Mouse (Mus musculus) ES-E14 (cell line): ENCODE results near the gene Etv6. TPM values are rescaled to one million over a fixed set of nuclear protein-coding genes. Genes with fewer than 3 reads are reported as not detected.

ENCODE experiments used
- DNase-seq: peaks from one replicate; pipeline ENCODE4 v3.0.0-alpha.2; 2013; ENCODE audit warnings: low read depth, low spot score
- H3K27ac ChIP-seq: 2 replicates; pipeline ENCODE4 v1.5.1; 2012; ENCODE audit warnings: low read depth, mild to moderate bottlenecking, low read length, moderate library complexity, mixed read lengths; ENCODE audit not compliant: poor library complexity, insufficient read depth, severe bottlenecking
- H3K36me3 ChIP-seq: 2 replicates; pipeline ENCODE4 v1.6.1; 2012; ENCODE audit warnings: mild to moderate bottlenecking, low read length, moderate library complexity, mixed read lengths; ENCODE audit not compliant: control insufficient read depth, poor library complexity, insufficient read depth, severe bottlenecking
- H3K4me1 ChIP-seq, 2 experiments: fragments of 150-350 bp in 1 of 2; sonication (generic) in 1 of 2; 2 replicates each; pipeline ENCODE4 v1.6.1; 2012; ENCODE audit warnings: low read length in 2 of 2, mild to moderate bottlenecking in 1 of 2, mixed read lengths in 1 of 2; ENCODE audit not compliant: control insufficient read depth in 2 of 2, insufficient read depth in 2 of 2, poor library complexity in 1 of 2
- H3K4me3 ChIP-seq, 2 experiments: fragments of 150-350 bp in 1 of 2; sonication (generic) in 1 of 2; 2 replicates each; pipeline ENCODE4 v1.5.1; 2012; ENCODE audit warnings: low read length in 2 of 2, low read depth in 1 of 2, mild to moderate bottlenecking in 1 of 2, mixed read lengths in 1 of 2; ENCODE audit not compliant: insufficient read depth in 1 of 2, poor library complexity in 1 of 2, severe bottlenecking in 1 of 2
- H3K9ac ChIP-seq: 2 replicates; pipeline ENCODE4 v1.6.1; 2012; ENCODE audit warnings: low read depth, mild to moderate bottlenecking, low read length, mixed read lengths; ENCODE audit not compliant: poor library complexity, insufficient read depth, severe bottlenecking
- H3K9me3 ChIP-seq: fragments of 150-350 bp; sonication (generic); 2 replicates; pipeline ENCODE4 v1.6.1; 2012; ENCODE audit warnings: low read depth, mild to moderate bottlenecking, low read length; ENCODE audit not compliant: control insufficient read depth, insufficient read depth
- CHD2 ChIP-seq: IDR thresholded peaks from 2 replicates; pipeline ENCODE4 v1.6.1; 2014; ENCODE audit warnings: mild to moderate bottlenecking, low read depth, low read length, inconsistent platforms
- HCFC1 ChIP-seq: IDR thresholded peaks from 2 replicates; pipeline ENCODE4 v1.6.1; 2012; ENCODE audit warnings: low read length, inconsistent platforms, borderline replicate concordance; ENCODE audit not compliant: insufficient read depth
- MAFK ChIP-seq: IDR thresholded peaks from 2 replicates; pipeline ENCODE4 v1.6.1; 2014; ENCODE audit warnings: mild to moderate bottlenecking, low read depth, low read length, inconsistent platforms; ENCODE audit not compliant: insufficient read depth
- ZC3H11A ChIP-seq: IDR thresholded peaks from 2 replicates; pipeline ENCODE4 v1.6.1; 2012; ENCODE audit warnings: low read depth, mild to moderate bottlenecking, inconsistent platforms, low read length, borderline replicate concordance
- ZNF384 ChIP-seq: IDR thresholded peaks from 2 replicates; pipeline ENCODE4 v1.6.1; 2012; ENCODE audit warnings: low read depth, low read length, inconsistent platforms
- in situ Hi-C, 2 experiments: fragments of 600-800 bp; cut with MboI; formaldehyde crosslinking; loops; one replicate each; pipeline ENCODE4 v1.15.1; 2025; ENCODE audit warnings: low sequenced_read_pairs in 2 of 2, inconsistent platforms in 1 of 2; ENCODE audit not compliant: unreplicated experiment in 2 of 2
- total RNA-seq: library from RNA; depleted of rRNA; stranded (reverse); fragments of 300-350 nt; gene quantifications from 2 replicates; pipeline ENCODE4 v1.2.3, GENCODE M21; 2012

Etv6 gene
- total RNA-seq, 1 experiment: 11.8 TPM

GRCm38 (mm10) chr6:134139359-134139758 is 103.9 kb downstream of the Etv6 start:
- Histone ChIP-seq H3K4me1 (peaks cover 0 to 6% of the 10 kb centered on the region in 2 experiments; a peak in 1 of 4 replicates), H3K27ac (no peak overlapping the region), H3K4me3 (no peak overlapping the region), H3K36me3 (peaks cover 3% of the 10 kb centered on the region; the same call in 1 of the 2 replicates), H3K9ac (no peak overlapping the region), H3K9me3 (no peaks in the 10 kb centered on the region)
- in situ Hi-C loops: no loop called here
- TF ChIP-seq MAFK: no peak
- no peak for TF ChIP-seq CHD2
- TF ChIP-seq ZNF384: no peak
- no peak for TF ChIP-seq ZC3H11A
- TF ChIP-seq HCFC1: no peak
- DNase-seq: no peak

DNA sequence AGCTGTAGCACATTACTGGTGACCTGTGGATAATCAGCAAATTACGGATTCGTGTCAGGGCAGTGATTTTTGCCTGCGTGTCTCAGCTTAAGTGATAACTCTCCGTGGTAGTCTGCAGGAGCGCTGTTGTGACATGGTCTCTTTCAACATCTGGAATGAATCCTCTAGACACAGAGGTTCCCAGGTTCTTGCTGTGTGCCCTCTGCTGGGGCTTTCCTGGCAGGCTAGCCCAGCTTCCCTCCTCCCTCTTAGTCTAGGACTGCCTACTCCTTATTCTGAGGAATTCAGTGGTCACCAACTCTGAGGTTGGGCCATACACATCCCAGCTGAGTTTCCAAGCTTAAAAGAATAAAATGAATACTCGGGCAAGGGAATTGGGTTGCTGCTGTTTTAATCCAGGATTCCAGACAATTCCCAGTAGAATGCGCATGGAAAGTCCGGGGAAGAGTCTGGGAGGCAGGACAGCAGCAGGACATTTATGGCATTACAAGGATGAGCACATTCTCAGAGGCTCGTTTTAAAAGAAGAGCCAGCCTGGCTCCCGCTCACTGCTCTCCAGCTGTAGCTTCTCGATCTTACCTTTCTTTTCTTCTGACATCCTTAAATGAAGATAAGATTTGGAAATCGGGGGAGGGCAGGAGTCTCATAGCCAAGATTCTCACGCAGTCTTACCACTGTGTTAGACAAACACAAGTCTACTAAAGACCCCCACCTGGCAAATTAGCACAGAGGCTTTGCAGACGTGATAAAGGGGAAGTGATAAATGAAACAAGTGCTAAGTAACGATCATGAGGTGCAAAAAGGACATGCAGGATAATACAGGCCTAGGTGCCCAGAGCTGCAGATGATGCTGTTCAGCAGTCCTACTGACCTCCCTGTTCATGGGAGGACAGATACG is 105.5 kb downstream of the Etv6 start:
- TF ChIP-seq CHD2 (no peak), ZNF384 (no peak), ZC3H11A (no peak), HCFC1 (no peak), MAFK (no peak)
- Histone ChIP-seq H3K27ac (no peak overlapping the region), H3K4me1 (peaks cover 0 to 6% of the 10 kb centered on the region in 2 experiments; a peak in 1 of 4 replicates), H3K9ac (no peak overlapping the region), H3K36me3 (peaks cover 3% of the 10 kb centered on the region; the same call in 1 of the 2 replicates), H3K9me3 (no peaks in the 10 kb centered on the region), H3K4me3 (no peak overlapping the region)
- no peak for DNase-seq
- in situ Hi-C loops: no loop called here

GRCm38 (mm10) chr6:134141616-134142165 is 106.2 kb downstream of the Etv6 start:
- in situ Hi-C loops: no loop called here
- Histone ChIP-seq H3K36me3 (peaks cover 3% of the 10 kb centered on the region; the same call in 1 of the 2 replicates), H3K9me3 (no peaks in the 10 kb centered on the region), H3K4me1 (peaks cover 0 to 6% of the 10 kb centered on the region in 2 experiments; a peak in 1 of 4 replicates), H3K4me3 (no peak overlapping the region), H3K9ac (no peak overlapping the region), H3K27ac (no peak overlapping the region)
- DNase-seq: no peak
- TF ChIP-seq ZNF384 (no peak), HCFC1 (no peak)

GRCm38 (mm10) chr6:134142700-134143099 is 107.2 kb downstream of the Etv6 start:
- in situ Hi-C loops: no loop called here
- Histone ChIP-seq H3K9me3 (no peaks in the 10 kb centered on the region), H3K4me1 (peaks cover 0 to 6% of the 10 kb centered on the region in 2 experiments; a peak in 1 of 4 replicates), H3K4me3 (no peak overlapping the region), H3K27ac (no peak overlapping the region), H3K9ac (no peak overlapping the region), H3K36me3 (no peaks in the 10 kb centered on the region; the same call in 1 of the 2 replicates)
- TF ChIP-seq HCFC1: no peak
- TF ChIP-seq MAFK: no peak
- no peak for TF ChIP-seq ZNF384
- TF ChIP-seq CHD2: no peak
- TF ChIP-seq ZC3H11A: no peak
- no peak for DNase-seq
